Mouse (Mus musculus) regulatory T cell (primary cell): ENCODE data around the gene M1ap.

Source experiments
- in situ Hi-C: fragments of 300-600 bp; cut with MboI, MseI; formaldehyde crosslinking; loops from one replicate; pipeline ENCODE4 v1.15.1; 2025; ENCODE audit warnings: high pct_unique_total_duplicates

Gene M1ap

DNA sequence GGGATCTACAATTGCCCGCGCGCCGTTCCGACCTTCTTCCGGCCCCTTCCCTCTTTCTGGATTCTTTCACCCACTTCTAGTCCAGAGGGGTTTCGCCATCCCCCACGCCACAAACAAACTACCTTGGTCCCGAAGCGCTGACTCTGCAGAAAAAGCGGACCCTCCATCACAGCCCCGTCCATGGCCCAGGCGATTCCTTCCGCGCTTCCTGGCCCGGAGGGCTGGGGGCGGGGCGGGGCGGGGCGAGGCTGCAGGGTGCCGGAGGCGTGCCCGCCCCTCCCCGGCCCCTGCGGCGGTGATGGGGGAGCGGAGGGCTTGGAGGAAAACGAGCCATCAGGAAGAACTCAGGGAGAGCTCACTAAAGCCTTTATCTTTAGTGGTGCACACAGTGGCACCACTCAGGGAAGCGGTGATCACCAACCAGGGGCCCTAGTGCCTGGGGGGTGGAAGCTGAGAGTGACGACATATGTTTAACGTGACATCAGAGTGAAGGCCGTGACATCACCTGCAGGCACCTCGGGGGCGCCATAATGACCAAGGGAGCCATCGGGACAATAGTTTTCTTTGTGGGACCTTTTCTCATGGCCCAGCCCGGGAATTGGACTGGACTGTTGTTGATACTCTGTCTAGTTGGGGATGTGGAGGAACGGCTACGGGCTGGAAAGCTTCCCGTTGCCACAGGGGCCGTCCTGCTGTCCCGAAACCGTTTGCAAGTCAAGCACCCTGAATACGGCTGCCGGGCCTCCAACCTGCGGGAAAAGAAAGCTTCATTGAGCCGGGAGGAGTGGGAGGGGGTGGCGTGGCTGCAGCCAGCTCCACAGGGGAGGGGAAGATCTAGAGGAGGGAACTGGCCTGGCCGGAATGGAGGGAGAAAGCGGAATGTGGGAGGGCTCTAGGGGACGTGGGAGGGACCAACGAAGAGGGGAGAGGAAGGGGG is 86.8 kb downstream of the M1ap start, which contains the start of the genes Dok1 and Loxl3:
Gene Dok1, minus strand, starts transcription at position 223 of the 937 bp plus-strand sequence.
Gene Loxl3, plus strand, starts transcription at position 925 of the 937 bp plus-strand sequence.
- in situ Hi-C loops = no loop called here

DNA sequence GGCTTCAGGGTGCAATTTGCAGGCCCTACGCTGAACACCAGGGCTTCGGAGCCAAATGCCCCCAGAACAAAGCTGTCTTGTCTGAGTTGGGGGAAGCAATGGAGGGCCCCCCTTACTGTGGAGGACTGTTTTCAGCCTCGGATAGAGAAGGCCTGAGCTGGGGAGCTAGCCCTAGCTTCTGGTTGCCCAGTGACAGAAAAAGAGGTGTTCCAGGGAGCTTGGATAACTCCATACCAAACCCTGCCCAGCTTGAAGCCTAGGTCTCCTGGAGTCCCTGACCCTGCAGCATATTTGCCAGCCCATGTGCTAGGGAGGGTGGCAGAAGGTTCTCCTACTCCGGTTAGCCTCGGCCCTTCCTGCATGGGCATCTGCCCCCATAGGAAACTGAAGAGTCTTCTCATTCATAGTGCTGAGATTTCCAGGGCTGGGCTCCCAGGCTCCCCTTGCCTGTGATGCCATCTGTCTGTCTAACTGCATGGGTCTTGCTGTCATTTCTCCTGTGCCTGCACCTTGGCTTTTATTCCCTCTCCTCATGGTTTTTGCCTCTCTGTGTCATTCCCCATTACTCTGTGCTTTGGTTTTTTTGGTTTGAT is 87.9 kb downstream of the M1ap start:
- in situ Hi-C loops = no loop called here

GRCm38 (mm10) chr6:83037188-83037587 is 90.5 kb downstream of the M1ap start:
- in situ Hi-C loops = no loop called here

DNA sequence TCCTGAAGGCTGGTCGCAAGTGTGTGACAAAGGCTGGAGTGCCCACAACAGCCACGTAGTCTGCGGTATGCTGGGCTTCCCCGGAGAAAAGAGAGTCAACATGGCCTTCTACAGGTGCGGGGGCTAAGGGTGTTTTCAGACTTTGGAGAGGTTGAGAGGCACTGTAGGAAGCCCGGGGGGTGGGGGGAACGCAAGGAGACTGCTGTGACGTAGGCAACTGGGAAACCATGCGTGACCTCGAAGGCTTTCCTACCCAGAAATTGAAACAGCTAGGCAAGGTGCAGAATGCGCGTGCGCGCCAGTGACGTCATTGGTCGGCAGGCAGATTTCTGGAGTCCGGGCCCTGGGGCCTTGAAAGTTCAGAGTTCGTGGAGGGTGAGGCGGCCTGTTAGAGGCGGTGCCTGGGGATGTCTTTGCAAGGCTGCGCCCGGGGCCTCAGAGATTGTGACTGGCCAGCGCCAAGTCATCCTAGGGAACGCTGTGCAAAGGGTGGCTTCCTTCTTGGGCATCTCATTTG is 91.9 kb downstream of the M1ap start:
- in situ Hi-C loops = no loop called here

DNA sequence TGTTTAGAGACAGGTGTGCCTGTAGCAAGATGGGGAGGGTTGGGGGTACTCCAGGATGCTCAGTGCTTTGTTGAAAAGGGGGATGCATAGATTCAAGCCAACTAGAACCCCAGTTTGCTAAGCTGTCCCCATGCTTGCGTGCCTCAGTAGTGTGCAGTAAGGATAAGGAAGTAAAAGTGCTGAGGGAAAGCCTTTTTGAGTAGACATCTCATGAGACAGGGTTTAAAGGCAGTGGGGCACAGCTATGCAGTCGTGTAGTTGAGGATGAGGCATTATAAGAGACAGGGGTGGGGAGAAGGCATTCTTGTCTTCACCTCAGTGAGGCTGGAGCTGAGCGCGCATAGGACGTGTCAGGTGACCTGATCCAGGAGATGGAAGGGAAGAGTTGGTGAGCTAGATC is 93.9 kb downstream of the M1ap start:
- in situ Hi-C loops = no loop called here

- in situ Hi-C loops = no loop called here
These were observed 96.9 kb downstream of the M1ap start for GRCm38 (mm10) chr6:83043561-83043960.

GRCm38 (mm10) chr6:83043993-83044392 is 97.3 kb downstream of the M1ap start:
- in situ Hi-C loops = no loop called here

- in situ Hi-C loops = no loop called here
These were observed 98.0 kb downstream of the M1ap start for GRCm38 (mm10) chr6:83044742-83045141.

DNA sequence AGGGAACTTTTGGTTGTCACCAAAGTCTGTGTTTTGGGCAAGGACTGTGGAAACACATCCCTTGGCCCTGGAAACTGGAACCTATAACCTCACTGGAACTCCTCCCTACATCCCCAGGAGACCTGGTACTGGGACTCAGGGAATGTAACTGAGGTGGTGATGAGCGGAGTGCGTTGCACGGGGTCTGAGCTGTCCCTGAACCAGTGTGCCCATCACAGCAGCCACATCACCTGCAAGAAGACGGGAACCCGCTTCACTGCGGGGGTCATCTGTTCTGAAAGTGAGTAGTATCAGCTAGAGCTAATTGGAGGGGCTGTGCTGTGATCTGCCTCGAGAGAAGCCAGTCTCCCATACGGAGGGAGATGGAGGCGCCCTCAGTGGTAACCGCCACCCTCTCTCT is 102.7 kb downstream of the M1ap start:
- in situ Hi-C loops = no loop called here

DNA sequence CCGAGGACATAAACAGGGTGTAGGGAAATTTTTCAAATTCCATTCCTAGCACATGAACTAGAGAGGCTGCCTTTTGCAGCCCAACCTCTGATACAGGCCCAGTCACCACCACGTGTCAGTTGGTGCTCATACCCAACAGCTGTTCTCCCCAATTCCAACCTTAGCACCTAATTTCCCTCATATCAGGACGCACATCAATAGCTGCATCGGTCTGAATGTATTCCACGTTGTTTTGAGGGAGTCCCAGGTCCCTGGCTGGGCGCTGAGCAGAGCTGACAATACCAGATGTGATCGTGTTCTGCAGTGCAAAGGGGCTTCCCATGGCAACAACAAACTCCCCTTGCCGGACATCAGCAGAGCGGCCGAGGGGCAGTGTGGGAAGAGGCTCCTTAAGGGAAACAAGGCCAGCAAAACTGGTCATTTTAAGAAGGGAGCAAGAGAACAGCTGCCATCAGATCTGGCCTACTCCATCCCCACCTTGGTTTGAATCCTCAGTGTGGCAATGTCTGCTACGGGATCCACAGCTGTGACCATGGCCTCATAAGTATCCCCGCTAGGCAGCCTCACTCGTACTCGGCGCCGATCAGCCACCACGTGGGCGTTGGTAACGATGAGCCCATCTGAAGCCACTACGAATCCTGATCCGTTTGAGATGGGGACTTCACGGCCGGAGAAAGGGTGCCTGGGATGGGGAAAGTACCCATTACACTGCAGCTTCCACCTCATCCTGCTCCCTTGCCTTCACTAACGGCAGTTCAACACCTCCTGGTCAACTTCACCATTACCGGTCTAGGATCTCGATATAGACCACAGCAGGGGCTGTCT is 106.6 kb downstream of the M1ap start:
- in situ Hi-C loops = loop anchor here (10.0 kb wide), 1 partner anchor 49 kb away; no protein-coding TSS in a partner anchor

GRCm38 (mm10) chr6:83054074-83054851 is 107.6 kb downstream of the M1ap start, which contains the start of gene Aup1:
Gene Aup1 (plus strand): TSS chr6:83054521.
- in situ Hi-C loops = loop anchor here (10.0 kb wide), 1 partner anchor 49 kb away; no protein-coding TSS in a partner anchor

GRCm38 (mm10) chr6:83054871-83055431 is 108.2 kb downstream of the M1ap start, which contains the start of gene Htra2:
Gene Htra2 (minus strand): TSS chr6:83055273.
- in situ Hi-C loops = loop anchor here (10.0 kb wide), 1 partner anchor 50 kb away; no protein-coding TSS in a partner anchor

DNA sequence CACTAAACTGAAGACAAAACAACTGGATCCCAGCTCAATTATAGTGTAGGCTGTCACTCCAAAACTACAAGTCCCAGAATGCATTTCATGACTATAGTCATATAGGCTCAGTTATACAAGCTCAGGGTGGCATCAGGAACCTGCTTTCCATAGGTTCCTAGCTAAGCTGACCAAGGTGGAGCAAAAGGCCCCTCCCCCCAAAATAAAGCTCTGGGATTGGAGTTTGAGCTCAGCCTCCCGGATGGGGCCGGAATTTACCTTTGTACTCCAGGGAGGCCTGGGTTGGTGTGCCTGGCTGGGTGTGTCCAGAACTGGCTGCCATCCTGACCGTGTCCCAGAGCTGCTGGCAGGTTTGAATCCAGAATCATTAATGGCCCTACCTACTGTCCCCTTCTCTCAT is 111.1 kb downstream of the M1ap start, which contains the start of gene Dqx1:
Gene Dqx1, plus strand, starts transcription at position 55 of the 400 bp plus-strand sequence.
- in situ Hi-C loops = loop anchor here (10.0 kb wide), 1 partner anchor 53 kb away; no protein-coding TSS in a partner anchor

- in situ Hi-C loops = loop anchor here (10.0 kb wide), 1 partner anchor 54 kb away; no protein-coding TSS in a partner anchor
These were observed 112.0 kb downstream of the M1ap start for GRCm38 (mm10) chr6:83058725-83059124.

- in situ Hi-C loops = no loop called here
These were observed 119.3 kb downstream of the M1ap start for GRCm38 (mm10) chr6:83065995-83066394.

- in situ Hi-C loops = no loop called here
These were observed 119.7 kb downstream of the M1ap start for GRCm38 (mm10) chr6:83066441-83066840.

GRCm38 (mm10) chr6:83068221-83068620 is 121.5 kb downstream of the M1ap start:
- in situ Hi-C loops = no loop called here

GRCm38 (mm10) chr6:83068706-83069487 is 122.2 kb downstream of the M1ap start:
- in situ Hi-C loops = no loop called here
